Mouse (Mus musculus) hindbrain, embryonic 15.5 days (tissue): Measurements from ENCODE around the gene Trappc13. TPM values are rescaled to one million over a fixed set of nuclear protein-coding genes. Genes with fewer than 3 reads are reported as not detected.
A peak's percentile ranks its signal among the peaks of the same experiment; 100 is the strongest.
"Not testable (repeated sequence)": the region's sequence is repeated elsewhere in the genome, so short reads cannot be mapped to it uniquely, and the experiment has no call there.

Experiments used
- ATAC-seq: fragments of 200-750 bp; cut with Nextera tagmentation; 2 replicates; pipeline ENCODE4 v1.8.0; 2017; ENCODE audit warnings: low read depth, moderate number of reproducible peaks, moderate TSS enrichment; ENCODE audit not compliant: low FRiP score
- H3K27ac ChIP-seq: fragments of 300-500 bp; sonication (generic); replicated peaks from 2 replicates; pipeline ENCODE4 v1.5.1; 2015; ENCODE audit warnings: mild to moderate bottlenecking, inconsistent platforms
- H3K27me3 ChIP-seq: fragments of 300-500 bp; sonication (generic); 2 replicates; pipeline ENCODE4 v1.6.1; 2015; ENCODE audit warnings: control low read depth, inconsistent platforms
- H3K36me3 ChIP-seq: fragments of 300-500 bp; sonication (generic); 2 replicates; pipeline ENCODE4 v1.6.1; 2015; ENCODE audit warnings: control low read depth, inconsistent platforms
- H3K4me1 ChIP-seq: fragments of 300-500 bp; sonication (generic); replicated peaks from 2 replicates; pipeline ENCODE4 v1.6.1; 2015; ENCODE audit warnings: control low read depth, inconsistent platforms
- H3K4me2 ChIP-seq: fragments of 300-500 bp; sonication (generic); 2 replicates; pipeline ENCODE4 v1.6.1; 2015; ENCODE audit warnings: moderate library complexity, mild to moderate bottlenecking, inconsistent platforms
- H3K4me3 ChIP-seq: fragments of 300-500 bp; sonication (generic); 2 replicates; pipeline ENCODE4 v1.5.1; 2015; ENCODE audit warnings: mild to moderate bottlenecking, inconsistent platforms
- H3K9ac ChIP-seq: fragments of 300-500 bp; sonication (generic); 2 replicates; pipeline ENCODE4 v1.6.1; 2015; ENCODE audit warnings: inconsistent platforms
- H3K9me3 ChIP-seq: fragments of 300-500 bp; sonication (generic); 2 replicates; pipeline ENCODE4 v1.6.1; 2016; ENCODE audit warnings: control low read depth, inconsistent platforms
- WGBS: fragments of 180-500 bp; shearing (Covaris S2); methylation state at CpG from one replicate; pipeline ENCODE4 v1.1.7; 2015; 5-methylcytosine and 5-hydroxymethylcytosine counted together
- polyA plus RNA-seq: library from polyadenylated mRNA; unstranded; fragments of >200 nt; fragmentation: Nextera tagmentation; extraction: Ambion mirVana; gene quantifications from 2 replicates; pipeline ENCODE4 v1.2.1, GENCODE M21; 2015

The Trappc13 gene
- polyA plus RNA-seq, result 56.2 and 62.0 TPM in 2 replicates

GRCm38 (mm10) chr13:104177796-104178649 lies at the start of gene Trappc13:
Gene Trappc13 (minus strand): TSS chr13:104178469.
- peak; percentile 94 for ATAC-seq
- under 1% methylated on average over 32 of the region's 32 CpGs for WGBS

GRCm38 (mm10) chr13:104227478-104227877 lies 49.2 kb upstream of the Trappc13 start:
- no peaks in the 10 kb centered on the region for H3K9me3 ChIP-seq
- H3K4me1 ChIP-seq, result peaks cover 17% of the 10 kb centered on the region
- peak overlapping the region; percentile 76 for H3K4me3 ChIP-seq
- WGBS, result 73% methylated on average over 3 of the region's 3 CpGs
- no peaks in the 10 kb centered on the region for H3K27me3 ChIP-seq
- peak overlapping the region; percentile 91 for H3K4me2 ChIP-seq
- no peak for ATAC-seq
- H3K27ac ChIP-seq, result no peak overlapping the region
- 0 out of 2 replicates have a peak overlapping the region, but pooled peaks have one; percentile 14 for H3K9ac ChIP-seq
- H3K36me3 ChIP-seq, result no peaks in the 10 kb centered on the region

More at GRCm38 (mm10) chr13:104177796-104178649, at the start of gene Trappc13:
- Histone ChIP-seq H3K9ac (peak within 1 kb of the TSS; percentile 75), H3K4me2 (peak within 1 kb of the TSS; percentile 83), H3K36me3 (peaks cover 11% of the 10 kb centered on the region), H3K4me1 (peaks cover 17% of the 10 kb centered on the region), H3K27ac (peak within 1 kb of the TSS; percentile 86), H3K27me3 (no peaks in the 10 kb centered on the region), H3K9me3 (no peaks in the 10 kb centered on the region), H3K4me3 (peak within 1 kb of the TSS; percentile 94)

GRCm38 (mm10) chr13:104204313-104204712 lies 26.0 kb upstream of the Trappc13 start:
- H3K4me2 ChIP-seq, result no peak overlapping the region
- no peak overlapping the region for H3K27ac ChIP-seq
- ATAC-seq, result no peak
- H3K27me3 ChIP-seq, result no peaks in the 10 kb centered on the region
- peaks cover 29% of the 10 kb centered on the region for H3K36me3 ChIP-seq
- H3K4me3 ChIP-seq, result no peak overlapping the region
- WGBS, result 74% methylated on average over 1 of the region's 1 CpGs
- no peak overlapping the region for H3K9ac ChIP-seq
- no peaks in the 10 kb centered on the region for H3K4me1 ChIP-seq
- no peaks in the 10 kb centered on the region for H3K9me3 ChIP-seq

- not testable (repeated sequence) for ATAC-seq, H3K27ac ChIP-seq, H3K27me3 ChIP-seq, H3K4me1 ChIP-seq, H3K4me2 ChIP-seq, H3K4me3 ChIP-seq, H3K9ac ChIP-seq, H3K9me3 ChIP-seq
- peaks cover 20% of the 10 kb centered on the region for H3K36me3 ChIP-seq
These were observed 17.6 kb upstream of the Trappc13 start for GRCm38 (mm10) chr13:104195891-104196290.

GRCm38 (mm10) chr13:104187357-104187756 lies 9.1 kb upstream of the Trappc13 start:
- no peak overlapping the region for H3K4me2 ChIP-seq
- H3K9ac ChIP-seq, result no peak overlapping the region
- H3K4me3 ChIP-seq, result no peak overlapping the region
- no peak for ATAC-seq
- H3K4me1 ChIP-seq, result no peaks in the 10 kb centered on the region
- no peaks in the 10 kb centered on the region for H3K9me3 ChIP-seq
- no peaks in the 10 kb centered on the region for H3K27me3 ChIP-seq
- peaks cover 46% of the 10 kb centered on the region for H3K36me3 ChIP-seq
- 95% methylated on average over 4 of the region's 4 CpGs for WGBS
- no peak overlapping the region for H3K27ac ChIP-seq

- H3K27ac ChIP-seq, result peak overlapping the region; percentile 86
- 25% methylated on average over 13 of the region's 13 CpGs for WGBS
These were observed 1.1 kb upstream of the Trappc13 start for GRCm38 (mm10) chr13:104179176-104179888.

DNA sequence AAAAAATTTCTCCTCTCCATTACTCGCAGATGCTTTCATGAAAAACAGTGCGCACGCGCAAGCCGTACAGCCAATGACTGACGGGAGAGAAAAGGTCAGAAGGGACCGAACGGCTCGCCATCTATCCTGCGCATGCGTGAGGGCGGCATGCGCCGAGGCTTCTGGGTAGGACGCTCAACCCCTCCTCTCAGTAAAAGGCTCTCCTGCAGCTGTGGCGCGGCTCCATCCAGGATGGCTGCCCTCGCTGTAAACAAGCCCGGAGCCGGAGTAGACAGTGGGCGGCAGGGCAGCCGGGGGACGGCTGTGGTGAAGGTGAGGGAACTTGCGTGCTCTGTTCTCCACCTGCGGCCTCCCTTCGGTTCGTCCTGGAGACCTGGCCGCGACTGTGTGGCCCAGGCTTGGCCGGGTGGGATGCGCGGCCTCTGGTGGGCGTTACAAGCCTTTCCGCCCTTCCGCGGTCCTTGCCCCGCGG lies 417 bp upstream of the Trappc13 start, which contains the start of gene Trim23:
Gene Trim23, plus strand, starts transcription at position 148 of the 472 bp plus-strand sequence.
- H3K4me3 ChIP-seq, result peak within 1 kb of the TSS; percentile 94
- H3K36me3 ChIP-seq, result peaks cover 13% of the 10 kb centered on the region
- H3K27me3 ChIP-seq, result no peaks in the 10 kb centered on the region
- under 1% methylated on average over 38 of the region's 38 CpGs for WGBS
- peak; percentile 99 for ATAC-seq
- H3K9ac ChIP-seq, result peak within 1 kb of the TSS; percentile 75
- H3K4me2 ChIP-seq, result peak within 1 kb of the TSS; percentile 83
- H3K27ac ChIP-seq, result peak within 1 kb of the TSS; percentile 86
- peaks cover 17% of the 10 kb centered on the region for H3K4me1 ChIP-seq
- H3K9me3 ChIP-seq, result no peaks in the 10 kb centered on the region

More at GRCm38 (mm10) chr13:104179176-104179888, 1.1 kb upstream of the Trappc13 start:
- no peaks in the 10 kb centered on the region for H3K9me3 ChIP-seq
- peak overlapping the region; percentile 94 for H3K4me3 ChIP-seq
- H3K36me3 ChIP-seq, result peaks cover 16% of the 10 kb centered on the region
- ATAC-seq, result no peak
- H3K9ac ChIP-seq, result peak overlapping the region; percentile 75
- H3K4me2 ChIP-seq, result peak overlapping the region; percentile 63
- H3K27me3 ChIP-seq, result no peaks in the 10 kb centered on the region
- H3K4me1 ChIP-seq, result peaks cover 17% of the 10 kb centered on the region

DNA sequence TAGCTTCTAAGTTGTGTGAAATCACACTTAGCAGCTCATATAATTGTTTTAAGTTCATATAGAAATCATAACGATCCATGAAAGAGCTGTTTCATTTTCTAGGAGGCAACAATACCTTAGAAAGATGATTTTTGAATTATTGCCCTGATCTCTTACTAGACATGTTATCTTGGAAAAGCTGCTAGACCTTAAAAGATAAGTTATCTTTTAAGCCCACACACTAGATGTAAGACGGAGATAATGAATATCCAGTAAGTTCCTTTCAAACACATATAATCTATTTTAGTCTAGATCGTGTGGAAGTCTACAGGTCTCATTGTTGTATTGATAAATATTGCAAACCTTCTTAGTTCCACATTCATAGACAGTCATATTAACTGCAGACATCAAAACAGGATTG lies 1.4 kb downstream of the Trappc13 start:
- no peaks in the 10 kb centered on the region for H3K27me3 ChIP-seq
- H3K4me2 ChIP-seq, result peak overlapping the region; percentile 83
- no peaks in the 10 kb centered on the region for H3K9me3 ChIP-seq
- H3K4me3 ChIP-seq, result peak overlapping the region; percentile 22
- WGBS, result 81% methylated on average over 3 of the region's 3 CpGs
- H3K9ac ChIP-seq, result peak overlapping the region; percentile 18; the same call in 1 of the 2 replicates
- H3K36me3 ChIP-seq, result peaks cover 7% of the 10 kb centered on the region; the same call in 1 of the 2 replicates
- ATAC-seq, result no peak
- H3K4me1 ChIP-seq, result peaks cover 17% of the 10 kb centered on the region
- H3K27ac ChIP-seq, result no peak overlapping the region

- Histone ChIP-seq H3K4me1 (peaks cover 10% of the 10 kb centered on the region), H3K9ac (no peak overlapping the region), H3K4me2 (no peak overlapping the region), H3K27me3 (no peaks in the 10 kb centered on the region), H3K9me3 (no peaks in the 10 kb centered on the region), H3K36me3 (peaks cover 21% of the 10 kb centered on the region), H3K4me3 (no peak overlapping the region), H3K27ac (no peak overlapping the region)
- no peak for ATAC-seq
These were observed 5.8 kb downstream of the Trappc13 start for GRCm38 (mm10) chr13:104172498-104172897.

- peaks cover 21% of the 10 kb centered on the region for H3K36me3 ChIP-seq
- ATAC-seq, result no peak
- WGBS, result 98% methylated on average over 5 of the region's 5 CpGs
- H3K27ac ChIP-seq, result no peak overlapping the region
- no peaks in the 10 kb centered on the region for H3K27me3 ChIP-seq
- H3K4me2 ChIP-seq, result no peak overlapping the region
- no peaks in the 10 kb centered on the region for H3K9me3 ChIP-seq
- H3K9ac ChIP-seq, result no peak overlapping the region
- H3K4me3 ChIP-seq, result no peak overlapping the region
- peaks cover 4% of the 10 kb centered on the region for H3K4me1 ChIP-seq
These were observed 6.6 kb downstream of the Trappc13 start for GRCm38 (mm10) chr13:104171711-104172110.

DNA sequence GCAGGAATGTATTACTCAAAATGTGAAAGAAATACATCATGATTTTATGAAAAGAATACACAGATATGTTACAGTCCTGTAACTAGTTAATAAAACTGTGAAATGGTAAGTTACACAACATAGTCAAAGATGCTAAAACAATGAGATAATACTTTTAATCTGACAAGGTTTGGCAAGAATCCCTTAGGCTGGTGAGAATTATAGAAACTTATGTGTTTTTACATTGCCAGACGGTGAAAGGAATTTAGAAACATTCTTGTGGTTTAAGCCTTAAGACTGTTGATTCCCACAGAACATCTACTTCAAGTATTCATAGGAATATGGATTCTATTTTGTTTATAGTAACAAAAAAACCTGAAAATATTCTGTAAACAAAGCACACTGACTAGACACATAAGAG lies 22.6 kb downstream of the Trappc13 start:
- Histone ChIP-seq H3K9me3 (no peaks in the 10 kb centered on the region), H3K27ac (no peak overlapping the region), H3K4me1 (no peaks in the 10 kb centered on the region), H3K4me3 (no peak overlapping the region), H3K4me2 (no peak overlapping the region), H3K9ac (no peak overlapping the region), H3K27me3 (no peaks in the 10 kb centered on the region), H3K36me3 (peaks cover 31% of the 10 kb centered on the region)
- ATAC-seq, result no peak
- WGBS, result 95% methylated on average over 1 of the region's 1 CpGs

- H3K36me3 ChIP-seq, result peaks cover 27% of the 10 kb centered on the region
- ATAC-seq, result no peak
These were observed 23.2 kb downstream of the Trappc13 start for GRCm38 (mm10) chr13:104155106-104155505.

More at GRCm38 (mm10) chr13:104155106-104155505, 23.2 kb downstream of the Trappc13 start:
- no peak overlapping the region for H3K4me3 ChIP-seq
- no peaks in the 10 kb centered on the region for H3K9me3 ChIP-seq
- 89% methylated on average over 7 of the region's 7 CpGs for WGBS
- H3K4me1 ChIP-seq, result no peaks in the 10 kb centered on the region
- no peak overlapping the region for H3K4me2 ChIP-seq
- no peak overlapping the region for H3K27ac ChIP-seq
- H3K9ac ChIP-seq, result no peak overlapping the region
- H3K27me3 ChIP-seq, result no peaks in the 10 kb centered on the region
